Mouse (Mus musculus) thymus, adult 2 months (tissue): Measurements from ENCODE around the gene Slc22a17. TPM values are rescaled to one million over a fixed set of nuclear protein-coding genes. Genes with fewer than 3 reads are reported as not detected.

Source experiments
- DNase-seq: peaks from one replicate; pipeline ENCODE4 v3.0.0; 2021
- H3K27ac ChIP-seq: fragments of 200-500 bp; 2 replicates; pipeline ENCODE4 v1.5.1; 2012; ENCODE audit warnings: low read length, control low read depth; ENCODE audit not compliant: control insufficient read depth, insufficient read depth
- H3K27me3 ChIP-seq: fragments of 200-500 bp; 2 replicates; pipeline ENCODE4 v1.6.1; 2012; ENCODE audit warnings: mild to moderate bottlenecking, low read length, moderate library complexity, mixed read lengths; ENCODE audit not compliant: control insufficient read depth, insufficient read depth
- H3K36me3 ChIP-seq: fragments of 200-500 bp; 2 replicates; pipeline ENCODE4 v1.6.1; 2012; ENCODE audit warnings: mild to moderate bottlenecking, low read length, moderate library complexity; ENCODE audit not compliant: control insufficient read depth, insufficient read depth
- H3K4me1 ChIP-seq: fragments of 200-500 bp; replicated peaks from 2 replicates; pipeline ENCODE4 v1.6.1; 2012; ENCODE audit warnings: low read length; ENCODE audit not compliant: control insufficient read depth, insufficient read depth
- H3K4me3 ChIP-seq: fragments of 200-500 bp; 2 replicates; pipeline ENCODE4 v1.5.1; 2012; ENCODE audit warnings: mild to moderate bottlenecking, low read length, control low read depth, moderate library complexity; ENCODE audit not compliant: control insufficient read depth, insufficient read depth
- CTCF ChIP-seq: fragments of 200-500 bp; IDR thresholded peaks from 2 replicates; pipeline ENCODE4 v1.5.1; 2012; ENCODE audit warnings: mild to moderate bottlenecking, control low read depth, low read length, moderate library complexity, borderline replicate concordance; ENCODE audit not compliant: control insufficient read depth, poor library complexity, insufficient read depth; ENCODE audit errors: extremely low read depth
- POLR2A ChIP-seq: fragments of 200-500 bp; IDR thresholded peaks from 2 replicates; pipeline ENCODE4 v1.6.1; 2012; ENCODE audit warnings: mild to moderate bottlenecking, low read length, control low read depth, moderate library complexity; ENCODE audit not compliant: control insufficient read depth, poor library complexity, insufficient read depth; ENCODE audit errors: extremely low read depth
- WGBS: fragments of 180-500 bp; shearing (Covaris S2); methylation state at CpG from one replicate; pipeline ENCODE4 v1.1.7; 2018; 5-methylcytosine and 5-hydroxymethylcytosine counted together
- polyA plus RNA-seq: library from polyadenylated mRNA; depleted of rRNA; stranded (reverse); fragments of >200 nt; gene quantifications from 2 replicates; pipeline ENCODE4 v1.2.3, GENCODE M21; 2012

Gene Slc22a17
- polyA plus RNA-seq, 1 experiment: 29.9 TPM

- peak; percentile 71 for DNase-seq
- H3K27me3 ChIP-seq: no peaks in the 10 kb centered on the region
- no peak overlapping the region for H3K4me3 ChIP-seq
- no peak overlapping the region for H3K27ac ChIP-seq
- WGBS: 59% methylated on average over 12 of the region's 12 CpGs
- H3K36me3 ChIP-seq: no peaks in the 10 kb centered on the region
- peaks cover 9% of the 10 kb centered on the region; the same call in 1 of the 2 replicates for H3K4me1 ChIP-seq
- no peak for TF ChIP-seq POLR2A
- TF ChIP-seq CTCF: peak; percentile 59; the same call in 1 of the 2 replicates
These were observed 26.7 kb upstream of the Slc22a17 start for GRCm38 (mm10) chr14:54939434-54940175.

DNA sequence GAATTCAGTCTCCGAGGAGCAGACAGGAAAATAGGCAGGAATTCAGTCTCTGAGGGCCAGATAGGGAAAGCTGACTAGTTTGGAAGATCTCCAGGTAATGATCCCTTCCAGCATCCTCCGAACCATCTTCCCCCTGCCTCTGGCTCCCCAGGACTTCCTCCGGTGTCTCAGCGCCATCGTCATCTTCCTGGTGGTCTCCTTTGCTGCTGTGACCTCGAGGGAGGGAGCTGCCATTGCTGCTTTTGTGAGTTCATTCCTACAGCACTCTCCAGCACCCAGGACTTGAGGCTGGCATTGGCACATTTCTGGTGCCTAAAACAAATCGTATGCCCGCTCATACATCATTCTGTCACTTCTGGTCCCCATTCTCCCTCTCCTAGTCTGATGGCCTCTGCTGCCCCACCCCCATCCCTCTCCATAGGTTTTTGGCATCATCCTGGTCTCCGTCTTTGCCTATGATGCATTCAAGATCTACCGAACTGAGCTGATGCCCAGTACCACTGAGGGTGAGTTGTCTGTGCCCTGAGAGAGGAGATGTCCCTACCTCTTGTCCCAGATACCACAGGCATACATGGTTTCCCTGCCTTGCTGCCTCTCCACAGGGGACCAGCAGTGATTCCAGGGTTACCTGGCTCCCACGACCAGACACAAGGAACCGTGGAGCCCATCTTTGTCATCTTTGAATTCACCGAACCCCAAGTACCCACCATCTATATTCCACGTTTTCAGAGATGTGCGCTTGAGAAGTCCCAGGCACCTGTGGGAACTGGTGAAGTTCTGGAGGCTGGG, 25.7 kb upstream of the Slc22a17 start:
- H3K27ac ChIP-seq: no peak overlapping the region
- WGBS: 93% methylated on average over 15 of the region's 15 CpGs
- no peaks in the 10 kb centered on the region for H3K27me3 ChIP-seq
- DNase-seq: no peak
- H3K4me1 ChIP-seq: peaks cover 9% of the 10 kb centered on the region; the same call in 1 of the 2 replicates
- H3K36me3 ChIP-seq: no peaks in the 10 kb centered on the region
- H3K4me3 ChIP-seq: no peak overlapping the region
- no peak for TF ChIP-seq CTCF
- no peak for TF ChIP-seq POLR2A

- 95% methylated on average over 16 of the region's 16 CpGs for WGBS
- peaks cover 9% of the 10 kb centered on the region; the same call in 1 of the 2 replicates for H3K4me1 ChIP-seq
- H3K36me3 ChIP-seq: no peaks in the 10 kb centered on the region
- H3K4me3 ChIP-seq: no peak overlapping the region
- DNase-seq: no peak
- H3K27ac ChIP-seq: no peak overlapping the region
- TF ChIP-seq POLR2A (no peak), CTCF (no peak)
- H3K27me3 ChIP-seq: no peaks in the 10 kb centered on the region
These were observed 24.6 kb upstream of the Slc22a17 start for GRCm38 (mm10) chr14:54937361-54938182.

- WGBS: 29% methylated on average over 6 of the region's 6 CpGs
- no peaks in the 10 kb centered on the region for H3K36me3 ChIP-seq
- no peak for DNase-seq
- H3K27ac ChIP-seq: no peak overlapping the region
- H3K4me3 ChIP-seq: no peak overlapping the region
- peaks cover 9% of the 10 kb centered on the region; the same call in 1 of the 2 replicates for H3K4me1 ChIP-seq
- no peaks in the 10 kb centered on the region for H3K27me3 ChIP-seq
- no peak for TF ChIP-seq POLR2A
- no peak for TF ChIP-seq CTCF
These were observed 23.9 kb upstream of the Slc22a17 start for GRCm38 (mm10) chr14:54936831-54937160.

DNA sequence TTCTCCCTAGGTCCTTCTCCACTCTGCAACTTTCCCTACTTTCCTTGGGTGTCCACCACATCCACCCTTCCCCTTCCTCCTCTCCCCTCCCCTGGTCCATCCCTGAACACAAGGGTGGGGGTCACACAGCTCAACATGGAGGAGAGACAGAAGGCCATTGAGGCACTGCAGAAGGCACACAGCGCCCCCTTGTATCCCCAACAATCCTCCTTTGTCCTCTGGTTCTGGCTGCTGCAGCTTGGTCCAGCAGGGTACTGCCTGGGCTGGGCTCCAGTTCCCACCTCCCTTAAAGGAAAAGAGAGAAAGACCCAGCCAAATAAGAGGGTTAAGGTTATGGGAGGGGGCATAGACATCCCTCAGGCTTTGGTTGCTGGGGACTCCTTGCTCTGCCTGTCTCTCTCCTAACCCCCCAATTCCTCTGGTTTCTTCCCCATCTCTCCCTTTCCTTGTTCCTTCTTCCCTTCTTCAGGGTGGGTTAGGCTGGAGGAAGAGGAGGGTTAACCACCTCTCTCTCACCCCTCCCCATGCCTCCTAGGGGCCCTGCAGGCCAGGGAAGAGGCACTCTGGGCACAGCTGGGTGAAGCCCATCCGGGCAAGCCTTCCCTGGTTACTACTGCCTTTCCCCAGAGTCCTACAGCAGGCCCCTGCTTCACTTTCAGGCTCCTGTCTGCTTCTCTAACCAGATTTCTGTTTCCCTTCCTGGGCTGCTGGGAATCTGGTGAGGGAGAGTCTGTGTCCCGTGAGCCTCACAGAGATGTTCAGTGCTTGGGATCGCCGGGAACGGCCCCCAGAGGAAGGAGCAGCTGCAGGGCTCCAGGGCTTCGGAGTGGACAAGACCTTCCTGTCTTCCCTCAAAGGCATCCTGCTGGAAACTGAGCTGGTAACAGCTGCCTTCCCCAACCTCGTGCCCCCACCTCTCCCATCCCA, 23.2 kb upstream of the Slc22a17 start, which contains the start of gene Cmtm5:
Gene Cmtm5, plus strand, starts transcription at position 358 of the 927 bp plus-strand sequence.
- no peak within 1 kb of the TSS for H3K27ac ChIP-seq
- TF ChIP-seq POLR2A (no peak), CTCF (no peak)
- no peak within 1 kb of the TSS for H3K4me3 ChIP-seq
- H3K27me3 ChIP-seq: no peaks in the 10 kb centered on the region
- DNase-seq: no peak
- 49% methylated on average over 8 of the region's 8 CpGs for WGBS
- H3K4me1 ChIP-seq: peaks cover 3% of the 10 kb centered on the region; the same call in 1 of the 2 replicates
- no peaks in the 10 kb centered on the region for H3K36me3 ChIP-seq
